Mouse (Mus musculus): Measurements from ENCODE around the gene Tcf3. TPM values are rescaled to one million over a fixed set of nuclear protein-coding genes. Genes with fewer than 3 reads are reported as not detected.

The Tcf3 gene
- total and polyA plus RNA-seq, 3 experiments = 125 to 258 TPM; not detected in 1

DNA sequence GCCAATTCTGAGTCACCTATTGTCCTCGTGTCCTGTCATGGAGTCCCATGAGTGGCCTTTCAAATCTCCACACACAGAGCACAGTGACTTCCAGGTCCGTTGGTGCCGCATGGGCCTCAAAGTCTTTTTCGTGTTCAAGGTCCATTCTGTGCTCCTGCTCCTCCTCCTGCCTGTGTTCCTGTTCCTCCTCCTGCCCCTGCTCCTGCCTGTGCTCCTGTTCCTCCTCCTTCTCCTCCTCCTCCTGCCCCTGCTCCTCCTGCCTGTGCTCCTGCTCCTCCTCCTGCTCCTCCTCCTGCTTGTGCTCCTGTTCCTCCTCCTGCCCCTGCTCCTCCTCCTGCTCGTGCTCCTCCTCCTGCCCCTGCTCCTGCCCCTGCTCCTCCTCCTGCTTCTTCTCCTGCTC lies 65.5 kb downstream of the Tcf3 start:
- Histone ChIP-seq H3K4me1 (ENCODE audit: control insufficient read depth in 1 of 2, insufficient read depth in 2 of 2, low read length in 2 of 2) (peaks cover 0 to 7% of the 10 kb centered on the region in 2 experiments; a peak in 1 of 4 replicates), H3K27ac (ENCODE audit: control insufficient read depth, low read depth, low read length) (no peak overlapping the region), H3K79me2 (ENCODE audit: control insufficient read depth, insufficient read depth, low read length, poor library complexity) (no peaks in the 10 kb centered on the region), H3K4me3 (ENCODE audit: control insufficient read depth in 1 of 2, insufficient read depth in 1 of 2, low read depth in 2 of 2, low read length in 2 of 2) (no peak overlapping the region), H3K9me3 (replicated peaks; ENCODE audit: insufficient read depth, low read length) (no peaks in the 10 kb centered on the region), H3K27me3 (ENCODE audit: control insufficient read depth in 1 of 2, insufficient read depth in 2 of 2, low read length in 2 of 2) (peaks cover 2% of the 10 kb centered on the region in 2 experiments; a peak in 1 of 4 replicates), H3K36me3 (ENCODE audit: control insufficient read depth in 1 of 2, insufficient read depth in 2 of 2, low read length in 2 of 2) (no peaks in the 10 kb centered on the region), H3K9ac (ENCODE audit: control insufficient read depth, low read depth, low read length, poor library complexity, severe bottlenecking) (no peak overlapping the region)
- no peak for TF ChIP-seq POLR2AphosphoS5 (IDR thresholded peaks at IDR 0.05; ENCODE audit: borderline replicate concordance, low read depth, low read length)
- TF ChIP-seq EP300 (IDR thresholded peaks at IDR 0.05; ENCODE audit: low read depth in 1 of 2, low read length in 2 of 2) = no peak
- TF ChIP-seq NRF1 (IDR thresholded peaks at IDR 0.05; ENCODE audit: insufficient read depth, low read depth, low read length, poor library complexity, severe bottlenecking) = no peak
- no peak for TF ChIP-seq TCF12 (IDR thresholded peaks at IDR 0.05; ENCODE audit: low read depth, low read length)
- DNase-seq (ENCODE audit: low read depth, low spot score) = no peak

DNA sequence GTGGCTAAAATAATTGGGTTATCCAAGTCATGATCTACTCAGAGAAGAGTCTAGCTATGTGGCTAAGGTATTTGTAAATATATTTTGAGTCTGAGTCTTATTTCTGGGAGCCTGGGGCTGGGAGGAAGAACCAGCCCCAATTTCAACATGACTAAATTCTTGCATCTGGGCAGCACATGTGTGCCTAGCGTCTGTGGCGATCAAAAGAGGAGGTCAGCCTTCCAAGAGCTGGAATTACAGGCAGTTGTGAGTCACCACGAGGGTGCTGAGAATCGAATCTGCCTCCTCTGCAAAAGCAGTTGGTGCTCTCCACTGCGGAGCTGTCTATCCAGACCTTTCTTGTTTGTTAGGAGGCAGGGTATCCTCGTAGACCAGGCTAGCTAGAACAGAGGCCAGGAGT lies 67.7 kb downstream of the Tcf3 start:
- Histone ChIP-seq H3K4me3 (ENCODE audit: control insufficient read depth in 1 of 2, insufficient read depth in 1 of 2, low read depth in 2 of 2, low read length in 2 of 2) (no peak overlapping the region), H3K79me2 (ENCODE audit: control insufficient read depth, insufficient read depth, low read length, poor library complexity) (no peaks in the 10 kb centered on the region), H3K27ac (ENCODE audit: control insufficient read depth, low read depth, low read length) (no peak overlapping the region), H3K4me1 (ENCODE audit: control insufficient read depth in 1 of 2, insufficient read depth in 2 of 2, low read length in 2 of 2) (no peaks in the 10 kb centered on the region), H3K36me3 (ENCODE audit: control insufficient read depth in 1 of 2, insufficient read depth in 2 of 2, low read length in 2 of 2) (no peaks in the 10 kb centered on the region), H3K27me3 (ENCODE audit: control insufficient read depth in 1 of 2, insufficient read depth in 2 of 2, low read length in 2 of 2) (peaks cover 2% of the 10 kb centered on the region in 2 experiments; a peak in 1 of 4 replicates), H3K9ac (ENCODE audit: control insufficient read depth, low read depth, low read length, poor library complexity, severe bottlenecking) (no peak overlapping the region), H3K9me3 (replicated peaks; ENCODE audit: insufficient read depth, low read length) (no peaks in the 10 kb centered on the region)
- no peak for TF ChIP-seq GATA1 (IDR thresholded peaks at IDR 0.05; ENCODE audit: low read depth, low read length)
- no peak for TF ChIP-seq SMC3 (IDR thresholded peaks at IDR 0.05; ENCODE audit: low read depth, low read length)
- no peak for TF ChIP-seq GABPA (IDR thresholded peaks at IDR 0.05; ENCODE audit: low read depth, low read length)
- TF ChIP-seq USF2 (IDR thresholded peaks at IDR 0.05; ENCODE audit: borderline replicate concordance in 1 of 2, insufficient read depth in 1 of 2, low read depth in 1 of 2, low read length in 2 of 2) = no peak
- no peak for TF ChIP-seq ZKSCAN1 (IDR thresholded peaks at IDR 0.05; ENCODE audit: low read depth, low read length)
- TF ChIP-seq ETS1 (IDR thresholded peaks at IDR 0.05; ENCODE audit: low read depth, low read length) = no peak
- no peak for TF ChIP-seq MAX (IDR thresholded peaks at IDR 0.05; ENCODE audit: low read length)
- no peak for TF ChIP-seq CHD2 (IDR thresholded peaks at IDR 0.05; ENCODE audit: low read length)
- no peak for TF ChIP-seq TCF12 (IDR thresholded peaks at IDR 0.05; ENCODE audit: low read depth, low read length)
- TF ChIP-seq SIN3A (IDR thresholded peaks at IDR 0.05; ENCODE audit: low read length) = no peak
- TF ChIP-seq MEF2A (IDR thresholded peaks at IDR 0.05; ENCODE audit: extremely low read depth, insufficient replicate concordance, low read depth, low read length, poor library complexity, severe bottlenecking) = no peak
- no peak for TF ChIP-seq RAD21 (IDR thresholded peaks at IDR 0.05; ENCODE audit: low read depth, low read length)
- TF ChIP-seq JUND (IDR thresholded peaks at IDR 0.05; ENCODE audit: low read depth, low read length) = no peak
- TF ChIP-seq KAT2A (conservative IDR thresholded peaks at IDR 0.05; ENCODE audit: low read depth, low read length) = no peak
- TF ChIP-seq ZC3H11A (IDR thresholded peaks at IDR 0.05; ENCODE audit: low read depth, low read length) = no peak
- TF ChIP-seq EP300 (IDR thresholded peaks at IDR 0.05; ENCODE audit: low read depth in 1 of 2, low read length in 2 of 2) = no peak
- TF ChIP-seq MAZ (IDR thresholded peaks at IDR 0.05; ENCODE audit: low read depth, low read length) = no peak
- no peak for TF ChIP-seq CTCF (IDR thresholded peaks at IDR 0.05 in 2 of 3, conservative IDR thresholded peaks at IDR 0.05 in 1 of 3; ENCODE audit: control insufficient read depth in 1 of 3, insufficient read depth in 1 of 3, low read depth in 2 of 3, low read length in 3 of 3, poor library complexity in 1 of 3, severe bottlenecking in 1 of 3)
- TF ChIP-seq TAL1 (IDR thresholded peaks at IDR 0.05; ENCODE audit: low read length) = no peak
- no peak for TF ChIP-seq MAFK (IDR thresholded peaks at IDR 0.05; ENCODE audit: borderline replicate concordance, low read depth, low read length)
- no peak for DNase-seq (ENCODE audit: low read depth, low spot score)
